Mouse (Mus musculus) left cerebral cortex, postnatal 25 days (tissue): Measurements from ENCODE around the gene Ear14. TPM values are rescaled to one million over a fixed set of nuclear protein-coding genes. Genes with fewer than 3 reads are reported as not detected.
"Not testable (repeated sequence)": the region's sequence is repeated elsewhere in the genome, so short reads cannot be mapped to it uniquely, and the experiment has no call there.

Source experiments
- DNase-seq, 2 experiments: peaks; one replicate each; pipeline ENCODE4 v3.0.0; 2022; ENCODE audit warnings: low spot score in 2 of 2, mixed read lengths in 1 of 2
- intact Hi-C: fragments of 180-260 bp; cut with DNase I; formaldehyde crosslinking; loops from one replicate; pipeline ENCODE4 v1.15.1; 2025
- total RNA-seq, 2 experiments: library from RNA; stranded (reverse); gene quantifications; 2 replicates each; pipeline ENCODE4 v1.2.3; 2021

Ear14 gene
- total RNA-seq = not detected

DNA sequence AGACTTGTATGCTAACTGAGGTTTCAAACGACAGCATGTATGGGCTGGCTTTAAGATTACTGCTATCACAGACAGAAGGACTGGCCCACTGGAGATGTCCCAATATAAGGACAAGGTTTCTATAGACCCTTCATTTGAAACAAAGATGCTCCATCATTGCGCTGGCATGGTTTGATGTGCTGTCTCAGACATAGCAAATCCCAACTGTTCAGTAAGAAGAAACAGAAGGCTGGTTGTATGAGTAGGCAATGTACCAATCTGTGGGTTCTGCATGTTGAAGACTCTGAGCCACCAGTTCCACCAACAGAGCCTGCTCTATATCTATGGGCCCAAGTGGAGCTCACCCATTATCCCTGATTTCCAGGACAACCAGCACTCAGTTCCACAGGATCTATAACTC is at the start of gene Ear14:
Ear14 (plus strand) TSS at position 277 of the 400 bp plus-strand sequence.
- intact Hi-C loops = no loop called here
- no peak for DNase-seq

DNA sequence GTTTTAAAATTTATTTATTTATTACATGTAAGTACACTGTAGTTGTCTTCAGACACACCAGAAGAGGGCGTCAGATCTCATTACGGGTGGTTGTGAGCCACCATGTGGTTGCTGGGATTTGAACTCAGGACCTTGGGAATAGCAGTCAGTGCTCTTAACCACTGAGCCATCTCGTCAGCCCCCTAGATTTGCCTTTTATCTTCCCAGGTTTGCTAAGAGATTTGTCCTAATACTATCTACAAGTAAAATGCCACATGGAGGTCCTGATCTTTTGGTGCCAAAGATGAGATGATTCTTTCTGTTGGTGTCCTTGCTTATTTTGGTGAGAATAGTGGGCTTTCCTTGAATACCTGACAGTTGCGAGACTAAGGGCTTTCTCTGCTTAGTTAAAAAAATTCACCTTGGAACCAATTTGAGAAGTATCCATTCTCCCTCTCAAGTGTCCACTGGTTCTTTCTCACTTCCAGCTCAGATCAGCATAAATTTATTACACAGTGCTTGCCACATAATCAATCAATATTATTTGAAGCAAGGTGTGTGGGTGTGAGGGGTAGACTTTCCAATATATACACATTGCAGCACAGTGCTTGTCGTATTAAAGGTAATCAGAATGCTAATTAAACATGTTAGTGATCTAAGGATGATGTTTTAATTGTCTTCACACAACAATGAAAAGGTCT is 47.0 kb upstream of the Ear14 start:
- intact Hi-C loops = no loop called here
- DNase-seq = no peak

DNA sequence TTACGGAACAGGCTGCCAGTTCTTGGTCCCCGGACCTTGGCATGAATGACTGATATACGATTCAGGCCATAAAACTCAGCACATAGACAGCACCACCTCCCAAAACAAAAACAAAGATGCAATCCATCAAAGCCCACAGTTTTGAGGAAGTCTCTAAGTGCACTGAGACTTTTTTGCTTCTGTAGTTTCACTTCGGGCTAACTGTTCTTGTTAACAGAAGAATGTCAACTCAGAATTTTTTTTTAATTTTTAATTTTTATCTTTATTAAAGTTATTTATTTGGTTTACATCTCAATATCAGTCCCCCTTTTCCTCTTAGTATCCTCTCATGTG is 46.5 kb upstream of the Ear14 start:
- intact Hi-C loops = no loop called here

DNA sequence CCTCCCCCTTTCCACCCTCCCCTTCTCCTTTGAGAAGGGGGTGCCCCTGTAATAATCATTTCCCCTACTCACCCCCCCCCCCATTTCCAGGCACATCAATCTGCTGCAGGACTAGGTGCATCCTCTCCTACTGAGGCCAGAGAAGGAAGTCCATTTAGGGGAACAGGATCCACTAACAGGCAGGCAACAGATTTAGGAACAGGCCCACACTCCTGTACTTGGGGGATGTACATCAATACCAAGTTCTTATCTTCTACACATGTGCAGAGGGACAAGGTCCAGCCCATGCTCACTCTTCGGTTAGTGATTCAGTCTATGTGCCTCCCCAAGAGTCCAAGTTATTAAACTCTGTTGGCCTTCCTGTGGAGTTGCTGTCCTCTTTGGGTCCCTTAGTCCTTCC is 46.1 kb upstream of the Ear14 start:
- intact Hi-C loops = no loop called here
- DNase-seq = no peak

More for the DNA sequence above, 46.5 kb upstream of the Ear14 start:
- no peak for DNase-seq

DNA sequence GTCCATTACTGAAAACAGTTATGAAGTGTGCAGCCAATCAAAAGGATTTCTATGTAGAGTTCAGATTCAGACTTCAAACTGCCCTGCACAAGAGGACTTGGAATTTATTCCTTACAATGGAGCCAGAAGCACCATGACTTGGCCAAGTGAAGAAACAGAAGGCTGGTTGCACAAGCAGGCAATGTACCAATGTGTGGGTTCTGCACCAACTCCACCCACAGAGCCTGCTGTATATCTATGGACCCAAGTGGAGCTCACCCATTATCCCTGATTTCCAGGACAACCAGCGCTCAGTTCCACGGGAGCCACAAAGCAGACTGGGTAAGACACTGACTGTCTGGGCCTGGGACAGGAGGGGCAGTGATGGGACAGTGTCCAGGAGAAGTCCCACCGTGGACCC is 41.2 kb upstream of the Ear14 start, which contains the start of gene Rnase2b:
Rnase2b (plus strand) TSS at position 285 of the 400 bp plus-strand sequence.
- DNase-seq = peak in 1 of 2 experiments; percentile 30
- intact Hi-C loops = not testable (repeated sequence)

DNA sequence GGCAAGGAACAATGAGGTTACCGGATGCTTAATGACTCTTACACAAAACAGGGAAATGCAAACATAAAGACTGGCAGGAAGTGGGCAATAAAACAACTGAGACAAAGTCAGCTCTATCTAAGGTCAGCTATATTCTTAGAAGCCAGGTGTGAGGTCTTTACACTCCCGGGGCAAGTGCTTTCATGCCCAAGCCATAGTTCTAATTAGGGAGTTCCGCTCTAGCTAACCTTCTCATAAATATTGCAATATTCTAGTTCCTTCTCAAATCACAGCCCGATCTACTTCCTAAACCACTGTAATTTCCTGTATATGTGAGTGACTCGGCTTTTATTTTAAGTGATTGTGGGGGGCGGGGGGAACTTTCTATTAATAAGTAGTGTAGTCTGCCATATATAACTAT is 39.9 kb upstream of the Ear14 start:
- DNase-seq, intact Hi-C loops: not testable (repeated sequence)

DNA sequence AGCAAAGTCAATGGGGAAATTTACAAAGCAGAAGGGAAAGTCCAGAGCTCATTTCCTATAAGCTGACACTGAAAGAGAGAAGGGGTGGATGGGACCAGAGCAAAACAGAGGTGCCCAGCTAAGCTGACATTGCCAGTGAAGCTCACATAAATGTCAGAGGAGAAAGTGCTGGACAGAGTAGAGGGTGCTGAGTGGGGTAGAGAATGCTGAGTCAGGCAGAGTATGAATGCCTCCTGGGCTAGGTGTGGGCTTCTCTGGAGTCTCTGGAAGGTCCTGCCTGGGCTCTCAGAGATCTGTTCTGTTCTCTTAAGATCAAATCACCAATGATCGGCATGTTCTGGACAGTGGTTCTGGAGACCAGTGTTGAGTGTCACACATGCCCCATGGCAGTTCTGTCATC is 37.8 kb upstream of the Ear14 start:
- no peak for DNase-seq
- intact Hi-C loops = loop anchor here (5.0 kb wide), 1 partner anchor 58 kb away; no protein-coding TSS in a partner anchor

DNA sequence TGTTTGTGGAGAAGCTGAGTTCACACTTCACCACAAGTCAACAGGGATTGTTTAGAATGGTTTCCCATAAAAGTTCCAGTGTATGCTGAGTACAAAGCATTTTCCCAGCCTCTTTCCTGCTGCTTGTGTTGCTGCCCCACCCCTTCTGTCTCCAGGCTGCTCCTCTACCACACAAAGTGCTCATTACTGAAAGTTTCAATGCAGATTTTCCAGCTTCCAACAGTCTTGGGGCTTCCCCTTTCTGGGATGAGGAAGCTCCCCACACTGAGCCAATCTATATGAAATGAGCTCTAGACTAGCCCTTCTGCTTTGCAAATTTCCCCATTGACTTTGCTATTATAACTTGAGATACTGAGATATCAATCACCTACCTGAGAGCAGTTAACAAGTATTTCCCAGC is 37.1 kb upstream of the Ear14 start:
- intact Hi-C loops = loop anchor here (5.0 kb wide), 1 partner anchor 59 kb away; no protein-coding TSS in a partner anchor
- DNase-seq = no peak

DNA sequence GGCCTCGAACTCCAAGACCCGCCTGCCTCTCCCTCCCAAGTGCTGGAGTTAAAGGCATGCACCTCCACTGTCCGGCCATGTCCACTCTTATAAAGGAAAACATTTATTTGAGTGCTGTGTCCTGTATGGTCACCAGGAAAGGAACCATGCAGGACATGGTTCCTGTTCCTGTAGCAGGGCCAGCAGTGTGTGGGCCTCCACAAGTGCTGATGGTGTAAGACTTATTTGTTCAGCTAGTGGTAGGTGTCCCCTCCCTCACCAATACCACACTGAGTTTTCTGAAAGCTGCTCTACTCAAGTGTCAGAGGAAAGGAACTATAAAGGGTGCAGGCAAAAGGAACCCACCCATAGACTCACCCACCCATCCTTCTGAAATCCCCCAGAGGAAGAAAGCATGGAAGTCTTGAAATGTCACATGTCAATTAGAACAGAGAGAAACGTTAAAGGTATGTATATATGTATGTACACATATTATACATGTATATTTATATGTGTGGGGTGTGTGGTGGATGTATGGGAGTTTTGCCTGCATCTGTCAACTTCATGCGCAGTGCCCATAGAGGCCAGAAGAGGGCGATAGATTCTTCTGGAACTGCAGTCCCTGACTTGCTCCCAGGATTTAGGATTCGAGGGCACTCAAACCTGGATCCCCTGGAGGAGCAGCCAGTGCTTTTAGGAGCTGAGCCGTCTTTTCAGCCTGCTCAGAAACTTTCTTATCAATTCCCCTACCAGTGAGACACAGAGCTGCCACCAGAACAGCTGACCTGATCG is 30.9 kb upstream of the Ear14 start:
- peak; percentile 7 to 15 for DNase-seq
- intact Hi-C loops = loop anchor here (5.0 kb wide), 1 partner anchor 175 kb away; no protein-coding TSS in a partner anchor

DNA sequence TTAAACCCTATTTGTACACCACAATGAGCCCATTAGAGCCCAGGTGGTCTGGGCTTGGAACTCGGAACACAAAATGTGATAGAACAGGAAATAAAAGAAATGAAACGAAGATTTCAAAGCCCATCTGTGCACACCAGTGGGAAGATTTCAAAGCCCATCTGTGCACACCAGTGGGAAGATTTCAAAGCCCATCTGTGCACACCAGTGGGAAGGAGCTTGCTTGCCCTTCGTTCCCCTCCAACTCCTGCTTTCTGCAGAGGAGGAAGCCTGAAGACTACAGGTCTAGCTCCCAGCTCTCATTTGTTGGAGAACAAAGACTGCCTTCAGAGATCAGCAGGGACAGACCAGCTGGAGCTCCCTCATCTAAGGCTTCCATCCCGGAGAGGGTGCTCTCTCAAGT is 30.2 kb upstream of the Ear14 start:
- intact Hi-C loops = loop anchor here (5.0 kb wide), 1 partner anchor 174 kb away; no protein-coding TSS in a partner anchor
- DNase-seq = peak; percentile 11 to 46

DNA sequence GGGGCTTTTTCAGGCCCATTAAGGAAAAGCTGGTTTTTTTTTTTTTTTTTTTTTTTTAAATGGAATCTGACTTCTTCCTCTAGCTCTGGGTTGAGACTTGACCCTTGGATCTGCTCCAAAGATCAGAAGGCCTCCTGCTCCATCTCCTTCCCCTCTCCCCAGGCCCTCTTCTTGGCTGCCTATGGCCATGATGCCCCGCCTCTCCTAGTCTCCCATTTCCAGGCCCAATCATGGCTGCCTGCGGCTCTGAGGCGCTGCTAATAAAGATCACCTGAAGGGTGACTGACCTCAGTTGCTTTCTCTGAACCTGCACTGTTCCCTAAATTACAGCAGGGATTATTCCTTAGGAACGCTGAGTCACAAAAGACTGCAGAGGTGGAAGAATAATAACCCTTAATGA is 29.3 kb upstream of the Ear14 start:
- no peak for DNase-seq
- intact Hi-C loops = loop anchor here (5.0 kb wide), 1 partner anchor 173 kb away; no protein-coding TSS in a partner anchor

DNA sequence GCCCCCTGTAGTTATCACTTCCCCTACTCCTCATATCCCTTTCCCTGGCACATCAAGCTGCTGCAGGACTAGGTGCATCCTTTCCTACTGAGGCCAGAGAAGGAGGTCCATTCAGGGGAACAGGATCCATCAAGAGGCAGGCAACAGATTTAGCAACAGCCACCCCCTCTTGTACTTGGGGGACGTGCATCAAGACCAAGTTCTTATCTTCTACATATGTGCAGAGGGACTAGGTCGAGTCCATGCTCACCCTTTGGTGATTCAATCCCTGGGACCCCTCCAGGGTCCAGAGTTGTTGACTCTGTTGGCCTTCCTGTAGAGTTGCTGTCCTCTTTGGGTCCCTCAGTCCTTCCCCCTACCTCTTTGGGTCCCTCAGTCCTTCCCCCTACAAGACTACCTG is 22.1 kb upstream of the Ear14 start:
- DNase-seq, intact Hi-C loops: not testable (repeated sequence)

DNA sequence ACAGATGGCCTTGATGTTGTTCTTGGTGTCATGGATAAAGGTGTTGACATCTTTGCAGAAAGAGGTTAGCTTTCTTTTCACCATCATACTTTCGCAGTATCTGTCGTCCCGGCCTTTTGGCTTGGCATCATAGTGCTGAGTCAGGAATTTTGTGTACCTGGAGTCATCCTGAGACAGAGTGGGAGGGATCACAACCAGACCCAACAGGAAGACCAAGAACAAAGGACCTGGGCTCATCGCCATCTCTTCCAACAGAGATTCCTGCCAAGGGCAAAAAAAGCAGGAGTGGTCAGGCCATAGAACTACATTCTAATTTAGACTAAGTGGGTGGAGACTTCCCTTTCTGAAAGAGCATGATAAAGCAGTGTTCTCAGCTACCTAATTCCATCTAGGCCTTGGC is 7.5 kb upstream of the Ear14 start:
- DNase-seq = no peak
- intact Hi-C loops = no loop called here

DNA sequence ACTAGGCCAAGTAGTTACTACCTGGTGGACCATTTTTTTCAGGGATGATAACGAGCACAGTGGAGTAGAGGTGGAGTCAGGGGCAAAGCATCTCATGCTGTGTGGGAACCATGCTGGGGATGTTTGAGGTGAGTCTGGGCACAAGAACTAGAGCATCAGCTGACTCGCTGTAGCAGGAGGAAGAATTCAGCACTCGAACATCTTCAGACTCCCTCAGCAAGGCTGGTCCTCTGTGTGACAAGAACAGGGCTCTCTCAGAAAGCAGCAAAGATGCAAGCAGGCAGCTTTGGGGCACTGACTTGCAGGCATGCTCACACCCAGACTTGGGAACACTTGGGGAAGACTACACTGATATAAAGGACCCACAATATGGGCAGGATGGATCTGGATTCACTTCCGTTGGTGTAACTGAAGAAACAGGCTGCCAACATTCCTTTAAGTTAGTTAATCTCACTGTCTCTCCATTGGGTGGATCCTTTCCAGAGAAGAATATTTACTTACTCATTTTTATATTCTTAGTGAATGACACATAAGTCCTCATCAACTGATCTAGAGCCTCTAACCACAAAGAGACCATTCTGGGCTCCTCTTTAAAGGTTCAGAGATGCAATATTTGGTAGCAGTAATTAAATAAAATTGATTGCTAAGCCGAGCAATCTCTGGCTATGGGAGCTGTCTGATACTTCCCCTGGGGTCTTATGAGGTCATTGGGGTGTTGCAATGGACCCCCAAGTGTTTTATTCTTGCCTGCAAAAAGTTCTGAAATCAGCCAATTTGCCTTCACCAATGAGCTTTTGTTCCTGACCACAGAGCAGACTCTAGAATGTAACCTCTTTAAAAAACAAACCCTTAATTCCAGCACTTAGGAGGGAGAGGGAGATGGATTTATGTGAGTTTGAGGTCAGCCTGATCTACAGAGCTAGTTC is 3.8 kb upstream of the Ear14 start, which contains the start of gene Ang2:
Ang2 (minus strand) TSS at position 51 of the 926 bp plus-strand sequence.
- DNase-seq = no peak
- intact Hi-C loops = no loop called here

DNA sequence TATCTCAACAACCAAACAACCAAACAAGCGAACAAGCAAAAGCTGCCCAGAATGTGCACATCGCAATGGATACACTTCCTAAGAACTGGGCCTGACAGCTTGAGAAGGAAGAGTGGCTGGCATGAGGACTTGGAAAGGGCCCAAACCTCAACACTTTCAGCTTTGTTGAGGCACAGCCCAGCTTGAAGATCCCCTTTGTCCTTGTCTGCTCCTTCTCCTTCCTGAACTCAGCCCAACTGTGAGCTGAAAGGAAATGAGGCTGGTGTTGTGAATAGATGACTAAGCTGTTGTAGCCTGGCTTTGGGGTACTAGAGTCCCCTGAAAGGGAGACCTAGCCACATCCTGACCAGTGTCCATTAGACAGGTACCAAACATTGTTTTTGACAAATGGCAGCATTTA is 3.1 kb upstream of the Ear14 start:
- DNase-seq = peak; percentile 6 to 35
- intact Hi-C loops = no loop called here

DNA sequence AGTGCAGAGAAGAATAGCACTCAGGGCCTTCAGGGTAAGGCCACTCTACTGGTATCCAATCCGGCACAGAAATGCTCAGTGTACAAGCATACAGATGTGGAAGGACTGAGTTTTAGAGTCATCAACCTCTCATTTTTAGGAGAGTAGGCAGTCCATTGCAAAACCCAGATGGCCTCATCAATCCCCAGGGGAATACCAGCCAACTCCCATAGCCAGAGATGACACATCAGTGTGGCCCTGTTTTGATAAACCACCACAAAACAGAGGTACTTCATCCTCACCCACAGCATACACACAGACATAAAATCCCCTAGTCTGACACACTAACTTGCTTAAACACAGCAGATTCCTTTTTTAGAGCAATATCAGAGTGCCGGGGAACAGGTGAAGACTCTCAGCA is 2.7 kb upstream of the Ear14 start:
- intact Hi-C loops = no loop called here
- no peak for DNase-seq

DNA sequence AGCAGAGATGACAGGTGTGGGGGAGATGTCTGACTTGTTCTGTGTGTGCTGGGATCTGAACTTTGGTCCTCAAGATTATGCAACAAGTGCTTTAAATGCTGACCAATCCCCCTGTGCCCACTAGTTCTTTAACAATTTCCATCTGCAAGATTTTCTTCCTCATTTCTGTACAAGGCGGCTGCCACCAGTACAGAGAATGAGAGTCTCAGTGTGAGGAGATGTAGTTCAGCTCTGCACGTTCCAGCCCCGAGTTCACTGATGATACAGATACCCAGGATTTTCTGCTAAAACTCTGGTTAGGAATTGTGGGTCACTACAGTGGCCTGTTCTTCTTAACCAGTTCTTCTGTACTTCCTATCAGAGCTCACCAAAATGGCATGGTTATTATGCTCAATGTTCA is 16.9 kb downstream of the Ear14 start:
- intact Hi-C loops = not testable (repeated sequence)

DNA sequence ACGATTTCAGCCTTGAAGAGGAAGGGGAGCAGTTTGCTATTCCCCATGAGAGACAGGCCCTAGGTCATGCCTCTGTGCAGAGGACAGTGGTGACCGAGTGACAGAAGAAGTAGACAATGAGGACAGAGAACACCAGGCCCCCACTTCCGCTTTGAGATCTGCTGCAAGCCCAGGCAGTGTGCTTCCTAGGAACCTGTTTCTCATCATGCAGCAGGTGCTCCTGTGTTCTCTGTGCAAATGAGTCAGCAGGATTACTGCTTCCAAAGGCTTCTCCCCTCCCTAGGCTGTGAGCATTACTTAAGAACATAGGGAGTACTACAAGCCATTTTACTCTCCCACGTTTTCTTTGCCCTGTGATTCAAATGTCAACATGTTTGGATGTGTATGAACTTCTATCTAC is 26.5 kb downstream of the Ear14 start:
- intact Hi-C loops, DNase-seq: not testable (repeated sequence)

More for the DNA sequence above, 16.9 kb downstream of the Ear14 start:
- not testable (repeated sequence) for DNase-seq

DNA sequence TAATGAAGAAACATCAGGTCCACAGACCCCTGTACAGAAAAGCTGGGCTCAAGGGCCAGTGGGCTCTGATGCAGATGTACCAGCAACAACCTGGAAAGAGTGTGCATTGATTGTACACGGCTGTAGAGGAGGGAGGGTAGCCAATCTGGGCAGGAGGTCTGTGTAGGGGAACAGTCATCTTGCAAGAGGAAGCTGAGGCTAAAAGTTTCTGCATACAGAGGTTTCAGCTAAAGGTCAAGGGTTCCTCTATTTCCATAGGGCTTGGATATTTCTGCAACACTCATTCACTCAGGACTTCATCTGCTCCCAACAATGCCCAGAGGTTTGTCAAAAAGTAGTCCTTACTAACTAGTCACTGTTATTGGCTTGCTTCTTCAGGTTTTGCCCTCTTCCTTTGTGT is 34.3 kb downstream of the Ear14 start:
- DNase-seq, intact Hi-C loops: not testable (repeated sequence)

DNA sequence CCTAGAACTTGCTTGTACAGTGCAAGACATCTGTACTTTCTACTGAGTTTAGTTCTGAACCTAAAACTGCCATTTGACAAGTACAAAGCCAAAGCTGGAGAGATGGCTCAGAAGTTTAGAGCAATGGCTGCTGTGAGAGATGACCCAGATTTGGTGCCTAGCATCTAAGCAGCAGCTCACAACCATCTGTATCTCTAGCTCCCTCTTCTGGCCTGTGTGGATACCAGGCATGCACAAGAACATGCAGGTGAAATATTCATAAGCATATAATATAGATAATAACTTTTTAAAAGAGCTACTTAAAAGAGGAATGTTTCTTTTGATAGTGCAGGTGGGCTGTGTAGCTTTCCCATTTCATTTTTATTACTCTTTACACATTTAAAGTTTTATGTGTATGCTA is 37.7 kb downstream of the Ear14 start:
- DNase-seq = peak; percentile 47 to 61

More for the DNA sequence above, 37.7 kb downstream of the Ear14 start:
- intact Hi-C loops = loop anchor here (2.0 to 5.0 kb wide), 2 partner anchors 64 to 139 kb away; no protein-coding TSS in a partner anchor
